Mouse (Mus musculus) left cerebral cortex, postnatal 4 days (tissue): ENCODE results near the gene Hoxc10. TPM values are rescaled to one million over a fixed set of nuclear protein-coding genes. Genes with fewer than 3 reads are reported as not detected.

ENCODE experiments used
- DNase-seq: peaks from one replicate; pipeline ENCODE4 v3.0.0-alpha.2; 2022
- intact Hi-C: fragments of 180-260 bp; cut with DNase I; formaldehyde crosslinking; loops from one replicate; pipeline ENCODE4 v1.15.1; 2025
- total RNA-seq, 2 experiments: library from RNA; stranded (reverse); gene quantifications; 2 replicates each; pipeline ENCODE4 v1.2.3; 2021

Hoxc10 gene
- total RNA-seq, 2 experiments from 2014 or later = not detected

DNA sequence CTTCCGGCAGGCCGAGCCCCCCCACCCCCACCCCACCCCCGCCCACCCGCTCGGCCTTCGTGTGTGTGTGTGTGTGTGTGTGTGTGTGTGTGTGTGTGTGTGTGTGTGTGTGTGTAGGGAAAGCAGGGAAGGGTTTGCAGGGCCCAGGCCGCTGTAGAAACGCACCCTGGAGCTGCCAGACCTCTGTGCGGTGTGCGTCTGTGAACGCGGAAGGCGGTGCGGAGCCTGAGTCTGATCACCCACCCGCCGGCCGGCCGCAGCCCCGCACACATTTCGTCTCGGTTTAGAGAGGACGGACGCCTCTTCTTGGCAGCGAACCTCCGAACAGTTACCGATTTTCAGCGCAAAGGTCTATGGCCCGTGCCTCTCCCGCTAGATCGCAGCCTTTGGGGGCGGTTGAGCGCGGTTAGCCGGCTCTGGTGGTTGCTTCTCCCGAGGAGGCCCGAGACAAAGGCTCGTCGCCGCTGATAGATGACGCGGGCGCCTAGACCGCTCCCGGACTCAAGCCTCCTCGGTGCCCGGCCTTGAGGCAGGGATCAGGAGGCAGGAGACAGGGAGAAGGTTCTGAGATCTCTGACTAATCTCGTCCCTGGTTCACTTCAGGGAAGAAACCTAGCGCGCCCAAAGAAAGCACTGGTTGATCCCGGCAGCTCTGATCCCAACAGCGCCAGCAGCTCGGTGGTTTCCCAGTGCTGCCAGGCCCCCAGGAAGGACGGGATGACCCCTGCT lies 23.7 kb upstream of the Hoxc10 start:
- intact Hi-C loops = no loop called here
- no peak for DNase-seq

DNA sequence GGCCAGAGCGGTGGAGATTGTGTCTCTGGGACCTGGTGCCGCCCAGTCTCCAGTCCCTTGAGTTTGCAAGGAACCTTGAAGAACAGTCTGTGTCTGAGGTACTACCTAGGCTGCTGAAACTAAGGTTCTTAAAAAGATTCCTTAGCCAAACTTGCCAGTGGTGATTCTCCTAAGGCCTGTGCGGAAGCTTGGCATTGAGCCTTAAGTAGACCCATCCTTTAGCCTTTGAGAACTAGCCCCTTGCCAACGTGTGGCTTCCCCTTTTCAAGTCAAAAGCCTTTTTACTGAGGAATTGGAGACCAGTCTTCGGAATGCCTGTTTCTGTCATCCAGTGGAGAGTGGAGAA lies 23.2 kb upstream of the Hoxc10 start:
- intact Hi-C loops = no loop called here
- no peak for DNase-seq

DNA sequence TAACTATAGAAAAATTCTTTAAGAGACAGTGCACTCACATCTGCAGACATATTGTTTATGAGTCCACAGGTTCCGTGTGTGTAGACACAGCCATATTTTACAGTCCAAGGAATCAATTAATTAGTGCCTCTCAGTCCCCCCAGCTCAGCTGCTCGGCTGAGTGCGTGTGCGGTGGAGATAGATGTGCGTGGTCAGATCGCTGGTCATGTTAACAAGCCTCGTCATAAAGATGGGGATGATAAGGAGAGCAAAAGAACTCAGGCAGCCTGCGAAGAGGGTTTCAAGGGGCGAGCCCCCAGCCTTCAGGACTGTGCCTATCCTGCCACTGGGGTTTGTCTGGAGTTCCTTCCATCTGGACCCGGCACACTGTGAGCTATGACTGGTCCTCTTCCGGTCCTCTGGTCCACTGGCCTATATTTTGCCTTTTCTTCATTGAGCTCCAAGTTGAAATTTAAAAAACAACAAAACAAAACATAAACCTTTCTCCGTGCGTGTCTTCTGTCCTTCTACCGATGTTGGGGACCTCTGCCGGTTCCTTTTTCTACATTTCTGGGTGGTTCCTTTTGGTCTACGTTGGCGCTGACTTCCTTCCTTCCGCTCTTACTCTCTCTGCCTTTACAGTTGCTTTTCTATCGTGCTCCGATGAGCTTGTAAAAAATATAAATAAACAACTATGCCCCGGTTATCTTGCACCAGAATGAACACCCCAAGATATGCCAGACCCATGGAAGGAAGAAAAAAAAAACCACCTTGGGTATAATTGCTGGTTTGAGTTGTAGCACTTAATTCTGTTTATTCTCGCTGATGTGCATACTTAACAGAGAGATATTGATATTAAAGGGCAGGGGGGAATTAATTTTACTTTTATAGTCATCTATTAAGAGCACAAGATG lies 21.2 kb upstream of the Hoxc10 start:
- intact Hi-C loops = no loop called here
- no peak for DNase-seq

DNA sequence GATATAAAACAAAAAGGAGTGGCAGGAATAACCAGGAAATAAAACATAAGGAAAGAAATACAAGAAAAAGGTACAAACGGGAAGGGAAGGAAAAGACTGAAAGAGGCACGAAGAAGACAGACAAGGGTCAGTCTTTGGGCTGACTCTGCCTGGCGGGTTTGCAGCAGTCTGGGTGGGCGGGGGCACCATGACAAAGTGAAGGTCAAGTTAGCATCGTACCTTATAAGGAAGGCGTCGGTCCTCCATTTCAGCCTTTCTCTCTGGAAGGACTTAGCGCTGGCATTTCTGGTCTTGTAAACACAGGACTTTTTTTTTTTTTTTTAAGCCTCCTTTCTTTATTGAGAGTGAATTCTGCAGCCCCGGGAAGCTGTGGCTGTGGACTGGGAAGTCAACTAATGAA lies 19.3 kb upstream of the Hoxc10 start:
- no peak for DNase-seq
- intact Hi-C loops = no loop called here

DNA sequence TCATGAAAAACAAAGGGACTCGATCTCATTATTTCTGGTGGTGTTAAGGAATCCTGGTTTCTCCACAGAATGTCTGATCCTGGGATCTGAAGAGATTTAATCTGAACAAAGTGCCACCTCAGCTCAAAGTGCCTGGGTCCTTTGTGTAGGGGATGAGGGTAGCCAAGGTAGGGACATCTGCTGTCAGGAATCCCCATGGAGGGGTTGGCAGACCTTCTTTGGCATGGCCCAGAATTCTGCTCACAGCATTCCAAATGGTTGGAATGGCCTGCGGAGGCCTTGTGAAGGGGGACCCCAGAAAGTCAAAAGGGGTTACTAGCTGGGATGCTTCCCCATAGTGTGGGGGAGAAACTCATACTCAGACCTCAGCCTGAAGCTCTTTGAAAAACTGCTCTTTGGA lies 17.8 kb upstream of the Hoxc10 start:
- no peak for DNase-seq
- intact Hi-C loops = no loop called here

DNA sequence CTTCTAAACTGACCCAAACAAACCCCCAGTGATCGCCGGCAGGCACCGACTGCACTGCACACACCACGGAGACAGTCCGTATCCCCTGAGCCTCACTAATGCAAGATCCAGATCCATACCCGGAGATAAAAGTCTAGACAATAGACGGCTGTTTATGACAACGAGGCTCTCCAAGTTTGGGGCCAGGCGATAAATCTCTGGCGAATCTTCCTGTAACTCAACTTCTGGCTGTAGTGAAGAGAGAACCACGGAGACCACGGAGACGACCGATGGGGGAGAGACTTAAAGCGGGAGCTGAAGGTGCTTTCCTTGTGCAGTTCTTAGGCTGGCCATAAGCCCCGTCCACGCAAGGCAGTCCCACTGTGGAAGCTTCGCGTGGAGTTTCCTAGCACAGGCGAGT lies 16.9 kb upstream of the Hoxc10 start:
- intact Hi-C loops = no loop called here
- DNase-seq = no peak

DNA sequence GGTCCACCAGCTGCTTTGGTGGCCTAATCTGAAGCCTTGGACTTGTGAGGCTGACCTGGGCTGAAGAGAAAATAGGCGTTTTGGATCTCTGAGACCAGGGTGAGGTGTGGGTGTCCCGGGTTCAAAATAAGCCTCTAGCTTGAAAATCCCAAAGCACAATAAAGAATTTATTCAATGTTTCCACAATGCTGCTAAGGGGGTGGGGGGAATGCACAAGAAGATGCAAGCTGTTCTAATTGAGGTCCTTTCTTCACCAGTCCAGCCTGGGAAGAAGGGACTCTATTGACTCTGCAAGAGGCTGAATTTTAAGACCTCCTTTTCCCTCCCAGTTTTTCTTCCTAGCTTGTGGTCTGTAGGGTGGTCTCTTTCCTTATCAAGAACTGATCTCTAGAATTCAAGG lies 15.7 kb upstream of the Hoxc10 start:
- DNase-seq = no peak
- intact Hi-C loops = no loop called here

DNA sequence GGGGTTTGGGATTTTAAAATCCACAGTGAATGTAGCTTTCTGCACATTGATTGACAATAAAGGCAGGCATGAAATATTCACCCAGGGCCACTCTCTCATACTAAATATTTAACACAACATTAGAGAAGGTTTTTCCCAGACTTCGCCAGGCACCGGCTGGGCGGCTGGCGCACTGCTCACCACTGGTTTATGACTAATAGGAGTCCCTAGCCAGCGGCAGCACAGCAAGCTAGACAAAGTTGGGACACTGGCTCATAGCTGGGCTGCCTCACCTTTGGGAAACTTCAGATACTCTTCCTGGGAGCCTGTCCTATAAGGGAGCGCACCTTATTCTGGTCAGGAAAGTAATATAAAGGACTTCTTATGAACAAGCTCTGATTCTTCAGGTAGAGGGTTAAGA lies 13.0 kb upstream of the Hoxc10 start:
- intact Hi-C loops = no loop called here
- no peak for DNase-seq

DNA sequence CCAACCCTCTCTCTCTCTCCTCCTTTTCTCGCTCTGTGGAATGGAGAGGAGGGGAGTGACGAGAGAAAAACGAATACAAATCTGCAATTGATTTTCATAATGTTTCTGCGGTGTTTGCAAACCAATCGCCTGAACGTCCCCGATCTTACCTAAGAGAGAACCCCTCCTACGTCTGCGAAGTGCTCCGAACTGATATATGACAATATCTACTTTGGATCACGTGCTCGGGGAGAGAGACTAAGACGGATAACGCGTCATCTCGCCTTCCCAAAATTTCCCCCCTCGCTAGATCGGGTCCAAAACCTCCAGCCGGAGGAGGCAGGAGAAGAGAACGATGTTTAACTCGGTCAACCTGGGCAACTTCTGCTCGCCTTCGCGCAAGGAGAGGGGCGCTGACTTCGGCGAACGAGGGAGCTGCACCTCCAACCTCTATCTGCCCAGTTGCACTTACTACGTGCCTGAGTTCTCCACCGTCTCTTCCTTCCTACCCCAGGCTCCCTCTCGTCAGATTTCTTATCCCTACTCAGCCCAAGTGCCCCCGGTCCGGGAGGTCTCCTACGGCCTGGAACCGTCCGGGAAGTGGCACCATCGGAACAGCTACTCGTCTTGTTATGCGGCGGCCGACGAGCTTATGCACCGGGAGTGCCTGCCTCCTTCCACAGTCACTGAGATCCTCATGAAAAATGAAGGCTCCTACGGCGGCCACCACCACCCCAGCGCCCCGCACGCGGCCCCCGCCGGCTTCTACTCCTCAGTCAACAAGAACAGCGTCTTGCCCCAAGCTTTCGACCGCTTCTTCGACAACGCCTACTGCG lies 12.2 kb upstream of the Hoxc10 start, which contains the start of gene Hoxc11:
Gene Hoxc11, plus strand, starts transcription at position 236 of the 815 bp plus-strand sequence.
- DNase-seq = no peak
- intact Hi-C loops = no loop called here

DNA sequence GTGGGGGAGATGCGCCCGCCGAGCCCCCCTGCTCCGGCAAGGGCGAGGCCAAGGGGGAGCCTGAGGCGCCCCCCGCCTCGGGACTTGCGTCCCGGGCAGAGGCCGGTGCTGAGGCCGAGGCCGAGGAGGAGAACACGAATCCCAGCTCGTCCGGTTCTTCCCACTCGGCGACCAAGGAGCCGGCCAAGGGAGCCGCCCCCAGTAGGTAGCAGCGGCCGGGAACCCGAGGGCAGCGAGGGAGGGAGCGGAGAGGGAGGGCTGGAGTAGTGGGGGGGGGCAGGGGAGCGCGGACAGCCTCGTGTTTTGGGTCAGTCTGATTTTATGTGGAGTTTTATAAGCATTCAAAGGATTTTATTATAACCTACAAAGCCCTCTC lies 11.6 kb upstream of the Hoxc10 start:
- intact Hi-C loops = no loop called here
- no peak for DNase-seq

DNA sequence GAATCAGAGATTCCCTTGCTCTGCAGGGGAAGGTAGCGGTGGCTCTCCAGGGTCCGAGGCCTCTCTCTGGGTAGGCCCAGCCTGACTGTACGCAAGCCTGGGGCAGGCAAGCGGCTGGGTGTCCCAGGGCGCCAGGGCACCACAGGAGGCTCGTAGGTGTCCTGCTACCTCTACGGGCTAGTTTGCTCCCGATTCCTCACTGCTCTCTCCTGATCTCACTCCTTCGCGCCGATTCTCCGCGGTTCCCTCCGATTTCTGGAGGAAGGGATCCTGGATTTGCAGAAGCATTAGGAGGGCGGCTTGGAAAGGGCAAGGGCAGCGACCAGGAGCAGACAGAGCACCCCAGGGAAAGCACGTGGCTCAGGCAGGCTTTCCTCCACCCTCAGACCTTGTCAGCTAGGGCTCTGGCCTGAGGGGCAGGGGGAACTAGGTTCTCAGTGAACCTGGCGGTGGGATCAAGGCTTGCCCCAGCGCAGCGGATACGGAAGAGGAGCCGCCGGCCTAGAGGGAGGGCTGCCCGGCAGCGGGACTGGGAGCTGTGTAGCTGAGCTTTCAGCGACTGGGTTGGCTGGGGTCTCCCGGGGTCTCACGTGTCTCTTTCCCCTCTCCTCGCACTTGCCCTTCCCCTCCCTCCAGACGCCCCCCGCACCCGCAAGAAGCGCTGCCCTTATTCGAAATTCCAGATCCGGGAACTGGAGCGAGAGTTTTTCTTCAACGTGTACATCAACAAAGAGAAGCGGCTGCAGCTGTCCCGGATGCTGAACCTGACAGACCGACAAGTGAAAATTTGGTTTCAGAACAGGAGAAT lies 10.6 kb upstream of the Hoxc10 start:
- intact Hi-C loops = no loop called here
- DNase-seq = no peak

DNA sequence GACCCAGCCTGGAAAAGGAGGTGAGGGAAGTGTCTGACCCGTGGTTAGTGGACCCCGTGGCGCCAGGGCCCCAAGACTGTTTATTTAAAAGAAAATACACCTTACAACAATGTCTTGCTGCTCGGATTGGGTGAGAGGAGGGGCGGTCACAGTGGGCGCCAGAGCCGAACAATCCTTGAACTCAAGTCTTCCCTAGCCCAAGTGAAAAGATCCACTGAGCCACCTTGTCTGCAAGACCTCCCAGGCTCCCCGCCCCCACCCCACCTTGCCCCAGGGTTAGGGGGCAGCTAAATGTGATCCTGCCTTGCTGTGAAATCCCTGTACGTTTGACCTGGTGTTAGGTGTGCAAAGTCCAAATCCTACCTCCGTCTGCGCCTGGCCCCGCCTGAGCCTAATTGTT lies 9.7 kb upstream of the Hoxc10 start:
- no peak for DNase-seq

DNA sequence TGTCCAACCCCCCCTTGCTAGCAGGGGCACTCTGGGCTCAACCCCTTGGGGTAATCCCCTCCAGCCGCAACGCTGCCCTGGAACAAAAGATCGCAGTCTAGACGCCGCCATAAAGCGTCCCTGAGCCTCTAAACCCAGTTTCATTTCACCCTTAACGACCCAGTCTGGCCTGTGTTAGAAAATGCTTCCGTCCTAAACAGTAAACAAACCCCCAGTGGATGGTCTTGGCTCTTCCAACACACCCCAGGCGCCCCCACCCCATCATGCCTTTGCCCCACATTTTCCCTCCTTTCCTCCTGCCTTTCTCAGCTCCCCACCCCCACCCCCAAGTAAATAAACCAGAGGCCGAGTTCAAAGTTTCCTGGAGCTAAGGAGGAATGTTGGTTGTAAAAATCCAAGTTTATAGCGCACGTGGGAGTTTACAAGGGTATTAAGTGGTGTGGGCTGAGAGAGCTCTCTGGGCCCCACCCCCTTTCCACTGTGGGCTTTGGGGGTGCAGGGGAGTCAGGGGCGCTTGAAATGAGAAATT lies 6.9 kb upstream of the Hoxc10 start:
- intact Hi-C loops = no loop called here
- no peak for DNase-seq

More for the DNA sequence above, 9.7 kb upstream of the Hoxc10 start:
- intact Hi-C loops = no loop called here

DNA sequence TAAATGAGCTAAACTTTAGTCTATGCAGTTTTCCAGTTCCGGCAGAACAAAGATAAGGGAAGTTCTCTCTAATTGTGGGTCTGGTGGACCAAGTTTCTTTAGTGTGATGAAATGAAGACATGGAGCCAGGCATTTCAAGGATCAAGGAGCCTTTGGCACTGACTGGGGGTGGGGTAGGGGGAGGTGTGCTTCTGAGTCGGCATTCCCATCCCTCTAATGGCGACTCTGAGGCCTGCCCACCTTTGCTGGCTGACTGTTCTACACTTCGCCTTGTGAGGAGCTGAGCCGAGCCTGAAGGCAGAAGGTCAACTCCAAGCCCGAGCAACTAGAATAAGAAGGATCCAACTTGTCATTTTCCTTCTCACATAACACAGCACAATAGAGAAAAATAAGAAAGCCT lies 4.9 kb upstream of the Hoxc10 start:
- DNase-seq = no peak
- intact Hi-C loops = no loop called here

DNA sequence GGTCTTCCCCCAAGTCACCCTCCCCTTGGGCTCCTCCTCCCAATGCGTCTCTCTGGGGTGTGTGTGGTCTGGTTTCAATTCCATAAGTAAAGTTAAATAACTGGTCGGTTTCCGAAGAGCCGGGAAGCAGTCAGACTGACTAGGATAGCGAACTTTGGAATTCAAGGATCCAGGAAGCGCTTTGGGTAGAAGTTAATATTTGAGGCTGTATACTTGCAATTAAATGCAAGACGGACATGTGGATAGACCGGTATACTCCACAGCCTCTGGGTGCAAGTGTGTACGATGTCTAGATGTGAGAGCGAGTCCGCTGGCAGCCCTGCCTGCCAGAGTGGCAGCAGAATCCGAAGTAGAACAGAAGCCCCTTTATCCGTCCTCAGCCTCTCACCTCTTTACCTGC lies 4.1 kb upstream of the Hoxc10 start:
- intact Hi-C loops = no loop called here
- no peak for DNase-seq

DNA sequence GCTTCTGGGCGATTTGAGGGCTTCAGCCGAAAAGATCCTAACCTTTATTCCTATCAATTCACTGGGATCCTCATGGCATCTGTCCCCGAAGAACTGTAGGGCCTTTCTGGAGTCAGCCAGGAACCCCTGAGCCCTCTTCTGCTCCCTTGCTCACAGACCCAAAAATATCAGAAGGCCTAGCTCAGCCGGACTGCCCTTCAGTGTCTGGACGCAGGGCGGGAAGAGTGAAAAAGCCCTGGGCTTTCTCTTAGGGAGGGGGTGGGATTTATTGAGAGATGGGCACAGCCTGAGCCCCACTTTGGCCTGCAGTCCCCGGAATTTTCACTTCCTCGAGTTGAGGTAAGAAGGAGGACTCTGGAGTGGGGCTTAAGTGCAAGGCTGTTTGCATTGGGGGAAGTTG lies 3.3 kb upstream of the Hoxc10 start:
- intact Hi-C loops = no loop called here
- DNase-seq = no peak

DNA sequence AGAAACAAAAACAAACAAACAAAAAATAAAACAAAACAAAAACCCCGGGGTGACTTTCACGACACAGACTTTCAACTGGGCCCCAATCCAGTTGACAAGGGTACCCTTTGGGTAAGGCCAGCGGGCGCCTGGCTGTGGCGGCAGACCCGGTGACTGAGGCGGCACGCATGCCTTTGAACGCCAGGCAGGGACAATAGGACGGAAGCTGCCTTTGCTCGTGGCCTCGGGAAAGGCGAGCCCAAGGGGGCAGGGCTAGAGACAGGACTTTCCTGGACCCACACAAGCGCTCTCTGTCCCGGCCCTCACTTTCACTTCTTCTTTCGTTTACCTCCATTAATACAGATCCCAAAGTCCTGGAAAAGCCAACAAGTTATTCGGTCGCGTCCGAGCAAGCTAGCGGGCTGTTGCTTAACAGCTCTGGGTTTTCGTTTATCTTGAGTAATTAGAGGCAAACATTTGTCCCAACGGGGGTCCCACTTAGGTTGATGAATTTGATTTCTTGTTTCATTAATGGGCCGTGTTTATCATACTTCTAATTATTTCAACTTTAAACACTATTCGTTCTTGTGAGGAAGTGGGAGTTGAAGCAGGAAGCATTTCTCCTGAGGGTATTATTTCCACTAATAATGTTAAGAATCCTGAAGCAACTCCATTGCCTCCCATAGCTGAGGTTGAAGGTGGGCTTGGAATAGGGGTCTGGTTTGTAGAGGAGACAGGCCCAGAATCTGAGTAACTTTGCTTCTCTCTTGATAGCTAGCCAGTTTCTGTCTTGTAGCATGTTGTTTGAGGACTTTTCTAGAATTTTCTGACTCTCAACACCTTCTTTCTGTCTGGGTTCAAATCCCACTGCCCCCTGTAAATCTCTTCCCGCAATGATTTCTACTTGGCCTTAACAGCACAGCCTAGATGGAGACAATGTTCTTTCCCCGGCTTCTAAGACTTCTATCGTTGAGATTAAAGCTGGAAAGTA lies 2.6 kb upstream of the Hoxc10 start:
- DNase-seq = no peak
- intact Hi-C loops = no loop called here

DNA sequence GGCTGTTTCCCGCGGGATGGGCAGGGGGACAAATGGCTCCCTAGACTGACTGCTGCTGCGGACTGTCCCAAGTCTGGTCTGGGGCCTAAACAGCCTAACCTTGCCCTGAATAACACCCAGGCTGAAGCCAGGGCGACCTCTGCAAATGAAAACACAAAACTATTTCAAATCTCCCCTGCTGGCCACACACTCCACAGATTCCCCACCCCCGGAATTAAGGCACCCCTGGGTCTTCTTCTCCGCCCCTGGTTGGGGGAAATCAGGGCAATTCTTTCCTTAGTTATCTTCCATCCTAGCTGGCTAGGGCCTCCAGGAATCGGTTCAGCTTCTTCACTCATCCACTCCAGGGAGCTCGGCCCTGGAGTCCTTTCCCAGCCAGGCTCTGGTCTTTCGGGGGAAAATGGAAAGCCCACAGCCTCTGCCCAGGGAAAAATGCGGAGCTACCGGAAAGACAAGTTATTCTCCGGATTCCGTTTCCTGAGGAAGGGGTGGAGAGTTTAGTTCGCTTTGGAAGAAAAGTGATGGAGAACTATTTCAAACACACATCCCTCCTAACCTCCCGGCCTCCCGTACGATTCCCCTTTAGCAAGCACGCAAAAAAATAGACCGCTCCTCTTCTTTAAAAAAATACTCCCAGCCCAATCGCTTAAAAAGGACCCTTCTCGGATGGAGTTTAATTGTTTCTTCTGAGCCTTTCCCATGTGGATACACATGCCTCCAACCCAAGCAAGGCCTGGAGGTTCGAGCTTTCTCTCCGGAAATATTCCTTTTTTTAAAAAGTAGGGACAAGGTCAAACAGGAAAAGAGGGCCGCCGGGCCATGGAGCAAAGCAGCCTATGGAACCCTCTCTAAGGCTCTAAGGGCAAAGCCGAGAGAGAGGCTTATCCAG lies 1.3 kb upstream of the Hoxc10 start:
- no peak for DNase-seq
- intact Hi-C loops = no loop called here
